Mouse (Mus musculus) thymus, adult 2 months (tissue): ENCODE data around the gene Homer1. TPM values are rescaled to one million over a fixed set of nuclear protein-coding genes. Genes with fewer than 3 reads are reported as not detected.

Experiments
- DNase-seq: peaks from one replicate; pipeline ENCODE4 v3.0.0; 2021
- H3K27ac ChIP-seq: fragments of 200-500 bp; 2 replicates; pipeline ENCODE4 v1.5.1; 2012; ENCODE audit warnings: low read length, control low read depth; ENCODE audit not compliant: control insufficient read depth, insufficient read depth
- H3K27me3 ChIP-seq: fragments of 200-500 bp; 2 replicates; pipeline ENCODE4 v1.6.1; 2012; ENCODE audit warnings: mild to moderate bottlenecking, low read length, moderate library complexity, mixed read lengths; ENCODE audit not compliant: control insufficient read depth, insufficient read depth
- H3K36me3 ChIP-seq: fragments of 200-500 bp; 2 replicates; pipeline ENCODE4 v1.6.1; 2012; ENCODE audit warnings: mild to moderate bottlenecking, low read length, moderate library complexity; ENCODE audit not compliant: control insufficient read depth, insufficient read depth
- H3K4me1 ChIP-seq: fragments of 200-500 bp; replicated peaks from 2 replicates; pipeline ENCODE4 v1.6.1; 2012; ENCODE audit warnings: low read length; ENCODE audit not compliant: control insufficient read depth, insufficient read depth
- H3K4me3 ChIP-seq: fragments of 200-500 bp; 2 replicates; pipeline ENCODE4 v1.5.1; 2012; ENCODE audit warnings: mild to moderate bottlenecking, low read length, control low read depth, moderate library complexity; ENCODE audit not compliant: control insufficient read depth, insufficient read depth
- CTCF ChIP-seq: fragments of 200-500 bp; IDR thresholded peaks from 2 replicates; pipeline ENCODE4 v1.5.1; 2012; ENCODE audit warnings: mild to moderate bottlenecking, control low read depth, low read length, moderate library complexity, borderline replicate concordance; ENCODE audit not compliant: control insufficient read depth, poor library complexity, insufficient read depth; ENCODE audit errors: extremely low read depth
- POLR2A ChIP-seq: fragments of 200-500 bp; IDR thresholded peaks from 2 replicates; pipeline ENCODE4 v1.6.1; 2012; ENCODE audit warnings: mild to moderate bottlenecking, low read length, control low read depth, moderate library complexity; ENCODE audit not compliant: control insufficient read depth, poor library complexity, insufficient read depth; ENCODE audit errors: extremely low read depth
- WGBS: fragments of 180-500 bp; shearing (Covaris S2); methylation state at CpG from one replicate; pipeline ENCODE4 v1.1.7; 2018; 5-methylcytosine and 5-hydroxymethylcytosine counted together
- polyA plus RNA-seq: library from polyadenylated mRNA; depleted of rRNA; stranded (reverse); fragments of >200 nt; gene quantifications from 2 replicates; pipeline ENCODE4 v1.2.3, GENCODE M21; 2012

Gene Homer1
- polyA plus RNA-seq, 1 experiment, result 2.5 TPM

- DNase-seq, result no peak
- no peak overlapping the region for H3K4me3 ChIP-seq
- H3K4me1 ChIP-seq, result no peaks in the 10 kb centered on the region
- TF ChIP-seq CTCF, result no peak
- no peak for TF ChIP-seq POLR2A
- H3K36me3 ChIP-seq, result no peaks in the 10 kb centered on the region
- H3K27me3 ChIP-seq, result no peaks in the 10 kb centered on the region
- WGBS, result 94% methylated on average over 1 of the region's 1 CpGs
- no peak overlapping the region for H3K27ac ChIP-seq
Observed at GRCm38 (mm10) chr13:93378493-93378892, 79.1 kb downstream of the Homer1 start.

GRCm38 (mm10) chr13:93380399-93381063 is 81.1 kb downstream of the Homer1 start:
- H3K27ac ChIP-seq, result no peak overlapping the region
- no peak overlapping the region for H3K4me3 ChIP-seq
- no peaks in the 10 kb centered on the region for H3K4me1 ChIP-seq
- 96% methylated on average over 8 of the region's 8 CpGs for WGBS
- no peaks in the 10 kb centered on the region for H3K27me3 ChIP-seq
- no peak for DNase-seq
- TF ChIP-seq POLR2A, result no peak
- no peak for TF ChIP-seq CTCF
- H3K36me3 ChIP-seq, result no peaks in the 10 kb centered on the region

GRCm38 (mm10) chr13:93381301-93381700 is 81.9 kb downstream of the Homer1 start:
- TF ChIP-seq POLR2A, result no peak
- TF ChIP-seq CTCF, result no peak
- DNase-seq, result no peak
- Histone ChIP-seq H3K36me3 (no peaks in the 10 kb centered on the region), H3K4me1 (no peaks in the 10 kb centered on the region), H3K4me3 (no peak overlapping the region), H3K27me3 (no peaks in the 10 kb centered on the region), H3K27ac (no peak overlapping the region)
- WGBS, result 97% methylated on average over 1 of the region's 1 CpGs

- DNase-seq, result no peak
- 98% methylated on average over 5 of the region's 5 CpGs for WGBS
- Histone ChIP-seq H3K4me3 (no peak overlapping the region), H3K36me3 (no peaks in the 10 kb centered on the region), H3K27me3 (no peaks in the 10 kb centered on the region), H3K4me1 (no peaks in the 10 kb centered on the region), H3K27ac (no peak overlapping the region)
- no peak for TF ChIP-seq POLR2A
- TF ChIP-seq CTCF, result no peak
Observed at GRCm38 (mm10) chr13:93383092-93383491, 83.7 kb downstream of the Homer1 start.

- TF ChIP-seq POLR2A, result no peak
- TF ChIP-seq CTCF, result no peak
- Histone ChIP-seq H3K4me1 (no peaks in the 10 kb centered on the region), H3K27me3 (no peaks in the 10 kb centered on the region), H3K27ac (no peak overlapping the region), H3K36me3 (no peaks in the 10 kb centered on the region), H3K4me3 (no peak overlapping the region)
- DNase-seq, result no peak
- 82% methylated on average over 2 of the region's 2 CpGs for WGBS
Observed at GRCm38 (mm10) chr13:93383620-93384019, 84.2 kb downstream of the Homer1 start.

GRCm38 (mm10) chr13:93384481-93384880 is 85.0 kb downstream of the Homer1 start:
- 97% methylated on average over 1 of the region's 1 CpGs for WGBS
- TF ChIP-seq POLR2A (no peak), CTCF (no peak)

More at GRCm38 (mm10) chr13:93384481-93384880, 85.0 kb downstream of the Homer1 start:
- peaks cover 2% of the 10 kb centered on the region; the same call in 1 of the 2 replicates for H3K4me1 ChIP-seq
- H3K36me3 ChIP-seq, result no peaks in the 10 kb centered on the region
- no peak overlapping the region for H3K4me3 ChIP-seq
- H3K27me3 ChIP-seq, result no peaks in the 10 kb centered on the region
- no peak overlapping the region for H3K27ac ChIP-seq
- DNase-seq, result no peak
